Mouse (Mus musculus) limb, embryonic 10.5 days (tissue): ENCODE data around the gene Adamts4. TPM values are rescaled to one million over a fixed set of nuclear protein-coding genes. Genes with fewer than 3 reads are reported as not detected.

ENCODE experiments used
- DNase-seq: peaks from one replicate; pipeline ENCODE4 v3.0.0-alpha.2; 2017; ENCODE audit warnings: low spot score
- H3K27ac ChIP-seq: fragments of 300-500 bp; sonication (generic); 2 replicates; pipeline ENCODE4 v1.5.1; 2016; ENCODE audit warnings: mild to moderate bottlenecking
- H3K27me3 ChIP-seq: fragments of 300-500 bp; sonication (generic); 2 replicates; pipeline ENCODE4 v1.6.1; 2016; ENCODE audit warnings: low read depth, mild to moderate bottlenecking; ENCODE audit not compliant: poor library complexity, severe bottlenecking
- H3K36me3 ChIP-seq: fragments of 300-500 bp; sonication (generic); 2 replicates; pipeline ENCODE4 v1.6.1; 2016; ENCODE audit warnings: mild to moderate bottlenecking, moderate library complexity
- H3K4me1 ChIP-seq: fragments of 300-500 bp; sonication (generic); 2 replicates; pipeline ENCODE4 v1.6.1; 2016
- H3K4me3 ChIP-seq: fragments of 300-500 bp; sonication (generic); 2 replicates; pipeline ENCODE4 v1.5.1; 2016; ENCODE audit warnings: mild to moderate bottlenecking, moderate library complexity
- H3K9me3 ChIP-seq: fragments of 300-500 bp; sonication (generic); replicated peaks from 2 replicates; pipeline ENCODE4 v1.6.1; 2016; ENCODE audit warnings: mild to moderate bottlenecking
- WGBS: fragments of 180-500 bp; shearing (Covaris S2); methylation state at CpG from one replicate; pipeline ENCODE4 v1.1.7; 2016; 5-methylcytosine and 5-hydroxymethylcytosine counted together
- polyA plus RNA-seq: library from polyadenylated mRNA; unstranded; fragments of >200 nt; fragmentation: Nextera tagmentation; extraction: Ambion mirVana; gene quantifications from 2 replicates; pipeline ENCODE4 v1.2.1, GENCODE M21; 2016

The Adamts4 gene
- polyA plus RNA-seq, 1 experiment from 2014 or later: 10.5 TPM

GRCm38 (mm10) chr1:171265971-171266744, 15.9 kb downstream of the Adamts4 start:
- WGBS: 77% methylated on average over 4 of the region's 4 CpGs
- Histone ChIP-seq H3K27ac (no peak overlapping the region), H3K4me1 (peaks cover 25% of the 10 kb centered on the region), H3K4me3 (no peak overlapping the region), H3K9me3 (no peaks in the 10 kb centered on the region), H3K27me3 (no peaks in the 10 kb centered on the region), H3K36me3 (no peaks in the 10 kb centered on the region)
- no peak for DNase-seq

DNA sequence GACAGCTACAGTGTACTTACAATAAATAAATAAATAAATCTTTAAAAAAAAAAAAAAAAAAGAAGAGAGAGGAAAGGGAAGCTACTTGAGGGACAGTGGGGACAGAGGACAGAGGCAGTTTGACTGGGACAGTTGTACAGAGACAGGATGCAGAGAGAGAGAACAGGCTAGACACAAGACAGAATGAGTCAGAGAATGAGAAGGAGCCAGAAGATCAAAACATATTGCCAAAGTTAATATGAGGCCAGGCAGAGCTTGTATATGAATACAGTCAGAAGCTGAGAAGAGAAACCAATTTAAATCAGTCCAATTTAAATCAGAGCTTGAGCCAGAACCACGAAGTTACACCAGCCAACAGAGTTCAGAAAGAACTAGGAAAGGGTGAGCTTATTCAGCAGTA, 18.1 kb downstream of the Adamts4 start:
- no peaks in the 10 kb centered on the region for H3K9me3 ChIP-seq
- H3K4me3 ChIP-seq: no peak overlapping the region
- H3K4me1 ChIP-seq: peaks cover 20% of the 10 kb centered on the region
- WGBS: 64% methylated on average over 1 of the region's 1 CpGs
- no peak for DNase-seq
- H3K27me3 ChIP-seq: no peaks in the 10 kb centered on the region
- H3K36me3 ChIP-seq: peaks cover 18% of the 10 kb centered on the region
- no peak overlapping the region for H3K27ac ChIP-seq

DNA sequence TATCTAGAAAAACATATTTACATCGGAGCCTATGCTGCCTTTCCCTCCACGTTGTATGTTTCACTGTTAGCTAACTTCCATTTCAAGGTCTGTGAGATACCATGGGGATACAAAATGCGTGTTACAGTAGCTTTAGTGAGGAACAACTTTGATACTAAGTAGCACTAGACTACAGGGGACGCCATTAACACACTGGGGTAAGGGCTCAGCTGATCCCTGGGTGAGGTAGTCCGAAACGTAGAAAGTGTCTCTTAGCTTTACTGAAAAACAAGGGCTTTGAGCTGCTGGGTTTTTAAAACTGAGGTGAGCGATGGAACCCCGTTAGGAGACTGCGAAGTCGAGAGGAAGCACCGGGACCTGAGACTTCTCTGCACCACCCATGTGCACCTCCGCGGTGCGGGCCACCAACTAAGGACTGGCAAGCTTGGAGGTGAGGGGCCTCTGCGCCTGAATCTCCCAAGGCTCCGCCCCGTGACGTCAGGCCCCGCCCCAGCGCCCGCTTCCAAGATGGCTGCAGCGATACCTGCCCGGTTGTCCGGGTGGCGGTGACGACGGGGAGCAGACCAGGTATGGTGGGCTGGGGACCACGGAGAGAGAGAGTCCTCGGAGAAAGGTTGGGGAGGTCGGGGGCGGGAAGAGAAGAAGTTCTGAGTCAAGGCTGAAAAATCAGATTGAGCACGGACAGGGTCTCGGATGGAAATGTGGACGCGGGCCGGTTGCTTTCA, 19.8 kb downstream of the Adamts4 start, which contains the start of gene B4galt3:
TSS of gene B4galt3 (plus strand) at position 481 of the 725 bp plus-strand sequence.
- 3% methylated on average over 36 of the region's 36 CpGs for WGBS
- peak; percentile 97 for DNase-seq
- H3K4me1 ChIP-seq: peaks cover 17% of the 10 kb centered on the region
- peak within 1 kb of the TSS; percentile 81 for H3K27ac ChIP-seq
- no peaks in the 10 kb centered on the region for H3K27me3 ChIP-seq
- H3K4me3 ChIP-seq: peak within 1 kb of the TSS; percentile 86
- H3K9me3 ChIP-seq: no peaks in the 10 kb centered on the region
- peaks cover 35% of the 10 kb centered on the region for H3K36me3 ChIP-seq

DNA sequence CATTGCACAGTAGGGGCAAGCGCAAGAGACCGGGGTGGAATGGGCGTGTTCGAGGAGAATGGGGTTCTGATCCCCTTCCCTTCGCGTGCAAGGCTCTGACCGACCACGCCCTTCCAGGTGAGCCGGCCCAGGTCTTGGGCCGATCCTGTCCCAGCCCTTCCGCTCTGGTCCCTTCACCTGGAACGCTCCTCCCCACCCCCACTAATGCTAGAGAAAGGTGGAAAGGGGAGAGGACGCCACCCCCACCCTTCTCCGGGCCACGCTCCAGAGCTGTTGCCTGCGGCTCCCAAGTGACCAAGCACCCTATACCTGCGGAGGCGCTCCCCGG, 20.3 kb downstream of the Adamts4 start:
- peak overlapping the region; percentile 81 for H3K27ac ChIP-seq
- under 1% methylated on average over 19 of the region's 19 CpGs for WGBS

DNA sequence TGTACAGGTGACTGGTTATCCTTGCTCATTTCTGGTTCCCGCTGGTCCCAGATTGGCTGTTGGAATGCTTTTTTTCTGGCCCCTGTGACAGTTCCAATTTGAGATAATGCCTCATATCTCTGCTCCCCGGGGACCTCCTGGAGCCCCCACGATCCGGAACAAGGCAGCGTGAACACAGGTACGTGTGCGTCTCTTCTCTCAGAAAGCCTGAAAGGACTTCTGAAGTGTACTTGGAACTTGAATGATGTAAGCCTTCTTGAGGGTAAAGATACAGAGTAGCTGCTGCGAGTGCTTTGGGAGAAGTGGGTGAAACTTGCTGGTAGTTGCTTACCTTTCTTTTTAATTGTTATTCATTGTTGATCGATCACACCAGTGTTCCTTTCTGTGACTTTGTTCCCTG, 21.0 kb downstream of the Adamts4 start:
- H3K4me1 ChIP-seq: peaks cover 17% of the 10 kb centered on the region

More for the DNA sequence above, 20.3 kb downstream of the Adamts4 start:
- Histone ChIP-seq H3K4me1 (peaks cover 17% of the 10 kb centered on the region), H3K9me3 (no peaks in the 10 kb centered on the region), H3K27me3 (no peaks in the 10 kb centered on the region), H3K36me3 (peaks cover 40% of the 10 kb centered on the region), H3K4me3 (peak overlapping the region; percentile 86)
- no peak for DNase-seq

DNA sequence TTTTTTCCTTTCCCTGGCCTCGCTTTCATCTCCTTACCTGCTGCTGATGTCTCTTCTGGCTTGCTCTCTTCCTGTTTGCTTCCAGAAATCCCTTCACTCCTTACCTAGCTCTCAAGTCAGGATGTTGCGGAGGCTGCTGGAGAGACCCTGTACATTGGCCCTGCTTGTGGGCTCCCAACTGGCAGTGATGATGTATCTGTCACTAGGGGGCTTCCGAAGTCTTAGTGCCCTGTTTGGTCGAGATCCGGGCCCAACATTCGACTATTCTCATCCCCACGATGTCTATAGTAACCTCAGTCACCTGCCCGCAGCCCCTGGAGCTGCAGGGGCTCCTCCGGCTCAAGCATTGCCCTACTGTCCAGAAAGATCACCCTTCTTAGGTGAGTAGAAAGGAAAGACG, 21.4 kb downstream of the Adamts4 start:
- Histone ChIP-seq H3K27me3 (no peaks in the 10 kb centered on the region), H3K36me3 (peaks cover 51% of the 10 kb centered on the region), H3K9me3 (no peaks in the 10 kb centered on the region), H3K27ac (no peak overlapping the region), H3K4me1 (peaks cover 17% of the 10 kb centered on the region), H3K4me3 (no peak overlapping the region)
- WGBS: 76% methylated on average over 10 of the region's 10 CpGs
- DNase-seq: no peak

More for the DNA sequence above, 21.0 kb downstream of the Adamts4 start:
- peaks cover 47% of the 10 kb centered on the region for H3K36me3 ChIP-seq
- H3K4me3 ChIP-seq: peak overlapping the region; percentile 86
- WGBS: 55% methylated on average over 9 of the region's 9 CpGs
- DNase-seq: no peak
- H3K27me3 ChIP-seq: no peaks in the 10 kb centered on the region
- H3K27ac ChIP-seq: no peak overlapping the region; the same call in 1 of the 2 replicates
- H3K9me3 ChIP-seq: no peaks in the 10 kb centered on the region

DNA sequence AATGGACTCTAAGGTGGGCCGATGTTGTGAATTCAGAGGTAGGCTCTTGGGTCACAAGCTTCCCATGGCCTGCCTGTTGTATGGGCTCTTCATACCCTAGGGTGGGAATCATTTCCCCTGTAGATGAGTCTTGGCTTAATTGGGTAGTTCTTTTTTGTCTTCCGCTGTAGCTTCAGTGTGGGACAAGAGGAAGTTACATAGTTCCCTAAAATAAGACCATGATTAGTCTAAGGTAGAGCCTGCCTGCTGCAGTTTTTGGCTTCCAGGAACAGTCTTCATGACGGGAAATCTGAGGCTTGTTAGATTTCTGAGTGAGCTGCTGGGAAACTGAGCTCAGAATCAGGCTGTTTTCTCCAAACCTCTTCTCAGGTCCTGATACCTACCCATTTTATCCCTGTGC, 21.9 kb downstream of the Adamts4 start:
- H3K9me3 ChIP-seq: no peaks in the 10 kb centered on the region
- no peak for DNase-seq
- 93% methylated on average over 3 of the region's 3 CpGs for WGBS
- peaks cover 55% of the 10 kb centered on the region for H3K36me3 ChIP-seq
- H3K4me3 ChIP-seq: no peak overlapping the region
- H3K27me3 ChIP-seq: no peaks in the 10 kb centered on the region
- no peak overlapping the region for H3K27ac ChIP-seq
- H3K4me1 ChIP-seq: peaks cover 17% of the 10 kb centered on the region

- Histone ChIP-seq H3K4me3 (no peak overlapping the region), H3K36me3 (peaks cover 74% of the 10 kb centered on the region), H3K4me1 (peaks cover 17% of the 10 kb centered on the region), H3K9me3 (no peaks in the 10 kb centered on the region), H3K27me3 (no peaks in the 10 kb centered on the region), H3K27ac (no peak overlapping the region)
- DNase-seq: no peak
- 93% methylated on average over 12 of the region's 12 CpGs for WGBS
These were observed 23.9 kb downstream of the Adamts4 start for GRCm38 (mm10) chr1:171274171-171274570.

DNA sequence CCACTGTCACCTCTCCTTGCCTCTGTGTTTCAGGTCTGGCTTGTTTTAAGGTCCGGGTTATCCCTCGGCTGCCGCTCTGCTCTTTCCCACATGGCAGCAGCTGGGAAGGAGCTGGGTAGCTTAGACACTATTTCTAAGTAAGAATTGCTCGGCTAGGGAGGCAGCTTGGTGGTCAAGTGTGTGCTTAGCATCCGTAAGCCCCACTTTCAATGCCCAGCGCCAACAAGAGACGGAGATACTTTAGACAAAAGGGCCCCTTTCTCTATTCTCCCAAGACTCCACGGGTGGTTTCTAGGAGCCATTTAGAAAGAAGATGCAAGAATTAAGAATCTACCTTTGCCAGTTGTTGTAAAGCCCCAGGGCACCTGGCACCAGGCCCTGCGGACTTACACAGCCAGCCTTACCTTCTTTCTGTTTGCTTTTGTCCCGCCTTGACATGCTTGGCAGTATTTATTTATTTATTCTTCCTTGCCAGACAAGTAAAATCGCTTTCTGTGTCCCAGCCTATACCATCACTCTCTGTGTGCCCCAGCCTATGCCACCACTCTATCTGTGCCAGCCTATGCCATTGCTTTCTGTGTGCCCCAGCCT, 25.0 kb downstream of the Adamts4 start:
- WGBS: 94% methylated on average over 11 of the region's 11 CpGs
- peaks cover 22% of the 10 kb centered on the region for H3K4me1 ChIP-seq
- DNase-seq: no peak
- H3K27ac ChIP-seq: no peak overlapping the region
- H3K27me3 ChIP-seq: no peaks in the 10 kb centered on the region
- no peaks in the 10 kb centered on the region for H3K9me3 ChIP-seq
- H3K36me3 ChIP-seq: peaks cover 74% of the 10 kb centered on the region
- H3K4me3 ChIP-seq: no peak overlapping the region

GRCm38 (mm10) chr1:171276110-171276748, 26.0 kb downstream of the Adamts4 start:
- Histone ChIP-seq H3K36me3 (peaks cover 74% of the 10 kb centered on the region), H3K27me3 (no peaks in the 10 kb centered on the region), H3K27ac (no peak overlapping the region), H3K4me1 (peaks cover 17% of the 10 kb centered on the region), H3K4me3 (no peak overlapping the region), H3K9me3 (no peaks in the 10 kb centered on the region)
- no peak for DNase-seq
- 95% methylated on average over 14 of the region's 14 CpGs for WGBS

- H3K4me1 ChIP-seq: peaks cover 23% of the 10 kb centered on the region
- peaks cover 71% of the 10 kb centered on the region for H3K36me3 ChIP-seq
- H3K27ac ChIP-seq: no peak overlapping the region
- WGBS: 86% methylated on average over 10 of the region's 10 CpGs
- DNase-seq: no peak
- no peaks in the 10 kb centered on the region for H3K9me3 ChIP-seq
- no peaks in the 10 kb centered on the region for H3K27me3 ChIP-seq
- no peak overlapping the region for H3K4me3 ChIP-seq
These were observed 27.5 kb downstream of the Adamts4 start for GRCm38 (mm10) chr1:171277736-171278135.

DNA sequence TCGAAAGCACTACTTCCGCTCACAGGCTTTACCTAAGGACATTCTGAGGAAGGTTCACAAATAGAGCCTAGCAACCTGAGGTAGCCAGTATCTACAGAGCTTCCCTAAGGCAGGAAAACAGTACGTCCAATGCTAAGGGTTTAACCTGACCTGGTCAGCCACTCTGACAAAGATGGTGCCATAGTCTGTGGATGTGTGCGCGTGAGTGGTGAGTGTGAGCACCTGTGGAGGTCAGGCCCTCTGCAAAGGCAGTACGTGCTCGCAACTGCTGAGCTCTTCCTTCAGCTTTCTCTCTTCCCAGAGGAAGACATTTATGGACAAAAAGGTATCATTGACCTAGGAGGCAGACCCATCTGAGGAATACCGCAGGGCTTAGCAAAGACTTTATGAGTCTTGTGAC, 28.2 kb downstream of the Adamts4 start:
- Histone ChIP-seq H3K4me3 (no peak overlapping the region), H3K27ac (no peak overlapping the region), H3K27me3 (no peaks in the 10 kb centered on the region), H3K9me3 (no peaks in the 10 kb centered on the region), H3K4me1 (peaks cover 23% of the 10 kb centered on the region), H3K36me3 (peaks cover 71% of the 10 kb centered on the region)
- no peak for DNase-seq
- 94% methylated on average over 8 of the region's 8 CpGs for WGBS
